Mouse (Mus musculus) forebrain, embryonic 10.5 days (tissue): Measurements from ENCODE around the gene Erv3. TPM values are rescaled to one million over a fixed set of nuclear protein-coding genes. Genes with fewer than 3 reads are reported as not detected.

Source experiments
- DNase-seq: peaks from one replicate; pipeline ENCODE4 v3.0.0-alpha.2; 2017; ENCODE audit warnings: low spot score; ENCODE audit errors: extremely low spot score
- H3K27ac ChIP-seq: fragments of 300-500 bp; sonication (generic); 2 replicates; pipeline ENCODE4 v1.5.1; 2016; ENCODE audit warnings: mild to moderate bottlenecking
- H3K27me3 ChIP-seq: fragments of 300-500 bp; sonication (generic); 2 replicates; pipeline ENCODE4 v1.6.1; 2016; ENCODE audit warnings: mild to moderate bottlenecking; ENCODE audit not compliant: poor library complexity, severe bottlenecking
- H3K36me3 ChIP-seq: fragments of 300-500 bp; sonication (generic); replicated peaks from 2 replicates; pipeline ENCODE4 v1.6.1; 2016; ENCODE audit warnings: mild to moderate bottlenecking, moderate library complexity
- H3K4me1 ChIP-seq: fragments of 300-500 bp; sonication (generic); 2 replicates; pipeline ENCODE4 v1.6.1; 2016
- H3K4me3 ChIP-seq: fragments of 300-500 bp; sonication (generic); 2 replicates; pipeline ENCODE4 v1.5.1; 2016; ENCODE audit warnings: mild to moderate bottlenecking, moderate library complexity
- H3K9me3 ChIP-seq: fragments of 300-500 bp; sonication (generic); 2 replicates; pipeline ENCODE4 v1.6.1; 2016; ENCODE audit warnings: mild to moderate bottlenecking, moderate library complexity
- WGBS: fragments of 180-500 bp; shearing (Covaris S2); methylation state at CpG from one replicate; pipeline ENCODE4 v1.1.7; 2016; 5-methylcytosine and 5-hydroxymethylcytosine counted together
- polyA plus RNA-seq: library from polyadenylated mRNA; unstranded; fragments of >200 nt; fragmentation: Nextera tagmentation; extraction: Ambion mirVana; gene quantifications from 2 replicates; pipeline ENCODE4 v1.2.1, GENCODE M21; 2016

The Erv3 gene
- polyA plus RNA-seq = not detected in 2 replicates

- H3K4me3 ChIP-seq = no peak within 1 kb of the TSS
- no peaks in the 10 kb centered on the region for H3K27me3 ChIP-seq
- no peaks in the 10 kb centered on the region; the same call in 1 of the 2 replicates for H3K9me3 ChIP-seq
- no peak within 1 kb of the TSS for H3K27ac ChIP-seq
- 93% methylated on average over 5 of the region's 5 CpGs for WGBS
- peaks cover 16% of the 10 kb centered on the region for H3K4me1 ChIP-seq
- no peaks in the 10 kb centered on the region for H3K36me3 ChIP-seq
- DNase-seq = no peak
Measured at GRCm38 (mm10) chr2:131859721-131860120, at the start of gene Erv3. Erv3 (minus strand) TSS chr2:131859747.

GRCm38 (mm10) chr2:131908906-131909305 lies 49.4 kb upstream of the Erv3 start:
- Histone ChIP-seq H3K36me3 (no peaks in the 10 kb centered on the region), H3K4me3 (peak overlapping the region; percentile 79; the same call in 1 of the 2 replicates), H3K27ac (no peak overlapping the region), H3K27me3 (peaks cover 31% of the 10 kb centered on the region), H3K4me1 (peaks cover 49% of the 10 kb centered on the region), H3K9me3 (no peaks in the 10 kb centered on the region)
- no peak for DNase-seq
- WGBS = 82% methylated on average over 1 of the region's 1 CpGs

GRCm38 (mm10) chr2:131908351-131908861 lies 48.9 kb upstream of the Erv3 start:
- peaks cover 31% of the 10 kb centered on the region for H3K27me3 ChIP-seq
- DNase-seq = no peak
- 87% methylated on average over 7 of the region's 7 CpGs for WGBS

GRCm38 (mm10) chr2:131907311-131907710 lies 47.8 kb upstream of the Erv3 start:
- Histone ChIP-seq H3K27me3 (peaks cover 31% of the 10 kb centered on the region), H3K4me3 (no peak overlapping the region), H3K4me1 (peaks cover 61% of the 10 kb centered on the region), H3K27ac (no peak overlapping the region), H3K9me3 (no peaks in the 10 kb centered on the region), H3K36me3 (no peaks in the 10 kb centered on the region)
- no peak for DNase-seq
- 90% methylated on average over 5 of the region's 5 CpGs for WGBS

More at GRCm38 (mm10) chr2:131908351-131908861, 48.9 kb upstream of the Erv3 start:
- Histone ChIP-seq H3K9me3 (no peaks in the 10 kb centered on the region), H3K4me3 (no peak overlapping the region), H3K36me3 (no peaks in the 10 kb centered on the region), H3K4me1 (peaks cover 53% of the 10 kb centered on the region), H3K27ac (no peak overlapping the region)

- no peak overlapping the region for H3K4me3 ChIP-seq
- no peaks in the 10 kb centered on the region for H3K9me3 ChIP-seq
- H3K4me1 ChIP-seq = peaks cover 58% of the 10 kb centered on the region
- H3K27ac ChIP-seq = no peak overlapping the region
- no peak for DNase-seq
- H3K27me3 ChIP-seq = peaks cover 31% of the 10 kb centered on the region
- H3K36me3 ChIP-seq = no peaks in the 10 kb centered on the region
- 100% methylated on average over 1 of the region's 1 CpGs for WGBS
Measured at GRCm38 (mm10) chr2:131906846-131907245, 47.3 kb upstream of the Erv3 start.

GRCm38 (mm10) chr2:131906266-131906665 lies 46.7 kb upstream of the Erv3 start:
- H3K9me3 ChIP-seq = no peaks in the 10 kb centered on the region
- no peak overlapping the region for H3K27ac ChIP-seq
- peaks cover 27% of the 10 kb centered on the region for H3K27me3 ChIP-seq
- no peak overlapping the region for H3K4me3 ChIP-seq
- 89% methylated on average over 3 of the region's 3 CpGs for WGBS
- H3K4me1 ChIP-seq = peaks cover 53% of the 10 kb centered on the region
- no peak for DNase-seq
- H3K36me3 ChIP-seq = no peaks in the 10 kb centered on the region

GRCm38 (mm10) chr2:131905776-131906175 lies 46.2 kb upstream of the Erv3 start:
- no peak for DNase-seq
- Histone ChIP-seq H3K36me3 (no peaks in the 10 kb centered on the region), H3K4me1 (peaks cover 48% of the 10 kb centered on the region), H3K27me3 (peaks cover 22% of the 10 kb centered on the region), H3K4me3 (no peak overlapping the region), H3K9me3 (no peaks in the 10 kb centered on the region), H3K27ac (no peak overlapping the region)
- 75% methylated on average over 6 of the region's 6 CpGs for WGBS

GRCm38 (mm10) chr2:131905025-131905424 lies 45.5 kb upstream of the Erv3 start:
- H3K4me1 ChIP-seq = peaks cover 40% of the 10 kb centered on the region
- WGBS = 83% methylated on average over 5 of the region's 5 CpGs
- no peak for DNase-seq

GRCm38 (mm10) chr2:131902867-131903266 lies 43.3 kb upstream of the Erv3 start:
- peaks cover under 1% of the 10 kb centered on the region; the same call in 1 of the 2 replicates for H3K27me3 ChIP-seq
- no peak overlapping the region for H3K27ac ChIP-seq
- no peaks in the 10 kb centered on the region for H3K36me3 ChIP-seq
- no peak overlapping the region for H3K4me3 ChIP-seq
- DNase-seq = no peak
- WGBS = 69% methylated on average over 8 of the region's 8 CpGs
- peaks cover 26% of the 10 kb centered on the region for H3K4me1 ChIP-seq
- H3K9me3 ChIP-seq = no peaks in the 10 kb centered on the region

More at GRCm38 (mm10) chr2:131905025-131905424, 45.5 kb upstream of the Erv3 start:
- no peak overlapping the region for H3K27ac ChIP-seq
- no peaks in the 10 kb centered on the region for H3K36me3 ChIP-seq
- no peaks in the 10 kb centered on the region for H3K9me3 ChIP-seq
- no peak overlapping the region for H3K4me3 ChIP-seq
- peaks cover 14% of the 10 kb centered on the region for H3K27me3 ChIP-seq

GRCm38 (mm10) chr2:131902423-131902822 lies 42.9 kb upstream of the Erv3 start:
- Histone ChIP-seq H3K36me3 (no peaks in the 10 kb centered on the region), H3K27ac (no peak overlapping the region), H3K4me3 (no peak overlapping the region), H3K4me1 (peaks cover 26% of the 10 kb centered on the region), H3K9me3 (no peaks in the 10 kb centered on the region), H3K27me3 (no peaks in the 10 kb centered on the region)
- WGBS = 59% methylated on average over 3 of the region's 3 CpGs
- DNase-seq = no peak

GRCm38 (mm10) chr2:131897336-131898109 lies 38.0 kb upstream of the Erv3 start:
- Histone ChIP-seq H3K9me3 (no peaks in the 10 kb centered on the region), H3K27me3 (no peaks in the 10 kb centered on the region), H3K36me3 (no peaks in the 10 kb centered on the region), H3K4me1 (peaks cover 4% of the 10 kb centered on the region), H3K27ac (no peak overlapping the region), H3K4me3 (no peak overlapping the region)
- DNase-seq = no peak
- WGBS = 93% methylated on average over 12 of the region's 12 CpGs

- WGBS = 95% methylated on average over 4 of the region's 4 CpGs
- no peak for DNase-seq
Measured at GRCm38 (mm10) chr2:131896011-131896410, 36.5 kb upstream of the Erv3 start.

GRCm38 (mm10) chr2:131895106-131895505 lies 35.6 kb upstream of the Erv3 start:
- H3K27me3 ChIP-seq = no peaks in the 10 kb centered on the region
- no peak for DNase-seq
- no peaks in the 10 kb centered on the region for H3K9me3 ChIP-seq
- no peaks in the 10 kb centered on the region for H3K36me3 ChIP-seq
- WGBS = 86% methylated on average over 2 of the region's 2 CpGs
- H3K27ac ChIP-seq = no peak overlapping the region
- H3K4me3 ChIP-seq = no peak overlapping the region
- H3K4me1 ChIP-seq = peaks cover 28% of the 10 kb centered on the region

More at GRCm38 (mm10) chr2:131896011-131896410, 36.5 kb upstream of the Erv3 start:
- no peaks in the 10 kb centered on the region for H3K9me3 ChIP-seq
- H3K4me1 ChIP-seq = peaks cover 19% of the 10 kb centered on the region
- no peaks in the 10 kb centered on the region for H3K27me3 ChIP-seq
- H3K36me3 ChIP-seq = no peaks in the 10 kb centered on the region
- no peak overlapping the region for H3K27ac ChIP-seq
- no peak overlapping the region for H3K4me3 ChIP-seq
